Mouse (Mus musculus) layer of hippocampus, postnatal 36 days (tissue): ENCODE results near the gene Afdn. TPM values are rescaled to one million over a fixed set of nuclear protein-coding genes. Genes with fewer than 3 reads are reported as not detected.
"Not testable (repeated sequence)": the region's sequence is repeated elsewhere in the genome, so short reads cannot be mapped to it uniquely, and the experiment has no call there.

Experiments
- DNase-seq, 2 experiments: peaks; one replicate each; pipeline ENCODE4 v3.0.0; 2022
- total RNA-seq, 2 experiments: library from RNA; stranded (reverse); gene quantifications; 2 replicates each; pipeline ENCODE4 v1.2.3; 2021

Gene Afdn
- total RNA-seq, 2 experiments from 2014 or later, result 106 to 112 TPM

- DNase-seq, result no peak
Observed at GRCm38 (mm10) chr17:13883540-13883939, 123.2 kb downstream of the Afdn start.

GRCm38 (mm10) chr17:13889818-13890434 is 129.6 kb downstream of the Afdn start:
- DNase-seq, result no peak

DNA sequence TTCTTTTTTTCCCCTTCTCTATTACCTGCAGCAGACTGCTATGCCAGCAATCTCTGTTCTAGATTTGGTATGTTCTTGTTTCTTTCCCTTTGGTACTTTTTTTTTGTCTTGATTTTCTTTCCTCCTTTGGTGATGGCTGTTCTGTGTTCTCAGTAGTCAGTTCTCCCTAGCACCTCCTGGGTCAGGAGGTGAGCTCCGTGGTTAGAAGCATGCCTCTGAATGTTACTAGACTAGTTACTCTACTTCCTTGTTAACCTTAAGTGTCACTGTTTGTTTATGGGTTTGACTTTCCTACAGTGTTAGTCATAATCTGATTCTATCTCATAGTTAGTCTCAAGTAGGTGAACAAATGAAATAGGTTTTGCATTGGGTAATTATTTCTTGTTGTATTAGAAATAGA is 130.6 kb downstream of the Afdn start:
- no peak for DNase-seq

DNA sequence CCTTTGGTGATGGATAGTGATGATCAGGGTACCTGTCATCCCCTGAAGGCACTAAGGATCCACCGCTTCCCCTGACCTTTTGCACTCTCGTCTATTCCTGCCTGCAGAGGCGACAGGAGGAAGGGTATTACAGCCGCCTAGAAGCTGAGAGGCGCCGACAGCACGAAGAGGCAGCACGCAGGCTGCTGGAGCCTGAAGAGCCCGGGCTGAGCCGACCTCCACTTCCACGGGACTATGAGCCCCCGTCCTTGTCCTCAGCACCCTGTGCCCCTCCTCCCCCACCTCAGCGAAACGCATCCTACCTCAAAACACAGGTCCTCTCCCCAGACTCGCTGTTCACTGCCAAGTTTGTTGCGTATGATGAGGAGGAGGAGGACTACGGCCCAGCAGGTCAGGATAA is 138.5 kb downstream of the Afdn start:
- DNase-seq, result no peak

- DNase-seq, result no peak
Observed at GRCm38 (mm10) chr17:13899241-13899640, 138.9 kb downstream of the Afdn start.

DNA sequence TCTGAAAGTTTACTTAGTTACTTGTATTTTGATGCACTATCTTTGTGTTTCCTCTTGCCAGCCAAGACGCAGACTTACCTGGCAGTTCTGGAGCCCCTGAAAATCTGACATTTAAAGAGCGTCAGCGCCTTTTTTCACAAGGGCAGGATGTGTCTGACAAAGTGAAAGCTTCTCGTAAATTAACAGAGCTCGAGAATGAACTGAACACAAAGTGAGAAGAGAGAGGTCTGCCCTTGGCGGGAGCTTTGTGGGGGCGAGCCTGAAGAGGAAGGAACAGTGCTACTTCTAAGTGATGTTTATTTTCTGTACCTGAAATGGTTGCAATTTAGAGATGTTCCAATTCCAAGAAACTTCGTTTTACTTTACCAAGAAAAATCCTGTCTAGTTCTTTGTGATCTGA is 143.5 kb downstream of the Afdn start:
- no peak for DNase-seq

- no peak for DNase-seq
Observed at GRCm38 (mm10) chr17:13907082-13907481, 146.7 kb downstream of the Afdn start.

GRCm38 (mm10) chr17:13907681-13908080 is 147.3 kb downstream of the Afdn start:
- DNase-seq, result no peak

- no peak for DNase-seq
Observed at GRCm38 (mm10) chr17:13913951-13914350, 153.6 kb downstream of the Afdn start.

DNA sequence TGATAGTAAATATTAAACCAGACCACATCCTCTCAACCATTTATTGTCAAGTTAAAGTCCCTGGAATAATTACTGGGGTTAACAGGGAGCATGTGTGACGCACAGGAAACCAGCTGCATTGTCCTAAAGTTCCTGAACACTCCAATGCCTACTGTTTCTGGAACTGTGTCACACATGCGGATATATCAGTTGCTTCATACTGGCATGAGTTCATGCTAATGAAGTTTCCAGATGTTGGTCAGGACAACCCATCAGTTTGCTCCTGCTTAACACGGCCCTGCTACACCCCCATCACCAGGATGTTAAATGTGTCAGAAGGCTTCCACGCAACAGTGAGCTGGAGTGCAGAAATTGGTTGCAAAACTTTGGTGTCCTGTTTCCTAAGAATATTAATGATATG is 154.2 kb downstream of the Afdn start:
- DNase-seq, result no peak

DNA sequence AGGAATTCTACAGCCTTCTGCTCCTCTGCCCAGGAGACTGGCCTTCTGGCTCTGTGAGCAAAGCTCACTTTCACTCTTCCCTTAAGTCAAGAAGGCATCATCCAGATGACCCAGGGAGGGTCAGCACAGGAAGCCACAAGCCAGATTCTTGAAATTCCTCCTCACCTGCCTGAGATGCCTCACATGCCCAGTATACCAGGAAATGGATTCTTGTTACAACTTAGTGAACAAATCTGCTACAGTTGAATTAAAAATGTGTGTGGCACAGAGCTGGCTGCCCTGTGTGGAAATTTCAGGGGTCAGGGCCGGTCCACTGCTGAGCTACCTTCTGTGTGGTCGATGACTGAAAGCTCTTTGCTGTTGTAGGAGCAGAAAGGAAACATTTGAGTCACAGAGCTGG is 160.4 kb downstream of the Afdn start:
- DNase-seq, result no peak

- no peak for DNase-seq
Observed at GRCm38 (mm10) chr17:13923418-13923817, 163.1 kb downstream of the Afdn start.

DNA sequence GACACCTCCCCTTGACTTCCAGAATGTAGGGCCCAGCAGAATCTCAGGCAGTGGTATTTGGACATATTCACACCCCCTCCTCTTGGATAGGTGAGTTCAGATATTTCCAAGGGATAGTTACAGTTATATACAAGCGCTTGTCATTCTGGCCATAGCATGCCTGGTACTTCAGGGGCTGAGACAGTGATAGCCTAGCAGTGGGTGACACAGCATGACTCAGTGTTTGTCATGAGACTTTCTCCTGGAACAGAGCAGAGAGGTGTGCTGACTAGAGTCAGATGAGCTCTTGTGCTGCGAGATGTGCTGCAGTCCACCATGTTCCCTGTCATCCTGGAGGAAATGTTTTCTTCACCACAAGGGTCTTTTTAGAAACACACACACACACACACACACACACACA is 164.2 kb downstream of the Afdn start:
- DNase-seq, result no peak

DNA sequence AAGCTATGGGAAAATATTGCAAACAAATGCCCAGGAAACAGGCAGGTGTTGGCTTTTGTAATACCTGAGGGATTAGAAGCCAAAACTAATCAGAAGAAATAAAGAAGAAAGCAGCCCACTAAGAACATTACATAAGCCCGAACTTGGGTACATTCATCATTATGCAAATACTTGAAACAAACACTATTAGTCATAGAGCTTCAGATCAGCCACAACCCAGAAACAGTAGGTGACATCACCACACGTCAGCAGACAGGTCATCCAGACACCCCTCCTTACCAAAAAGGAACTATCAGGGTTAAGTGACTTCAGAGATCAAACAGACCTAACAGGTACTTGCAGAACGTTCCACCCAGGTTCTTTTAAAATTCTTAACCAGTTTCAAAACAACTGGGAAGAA is 165.6 kb downstream of the Afdn start:
- DNase-seq, result no peak

- no peak for DNase-seq
Observed at GRCm38 (mm10) chr17:13930421-13930820, 170.1 kb downstream of the Afdn start.

- not testable (repeated sequence) for DNase-seq
Observed at GRCm38 (mm10) chr17:13935364-13935763, 175.0 kb downstream of the Afdn start.

GRCm38 (mm10) chr17:13937787-13938186 is 177.4 kb downstream of the Afdn start:
- DNase-seq, result no peak

DNA sequence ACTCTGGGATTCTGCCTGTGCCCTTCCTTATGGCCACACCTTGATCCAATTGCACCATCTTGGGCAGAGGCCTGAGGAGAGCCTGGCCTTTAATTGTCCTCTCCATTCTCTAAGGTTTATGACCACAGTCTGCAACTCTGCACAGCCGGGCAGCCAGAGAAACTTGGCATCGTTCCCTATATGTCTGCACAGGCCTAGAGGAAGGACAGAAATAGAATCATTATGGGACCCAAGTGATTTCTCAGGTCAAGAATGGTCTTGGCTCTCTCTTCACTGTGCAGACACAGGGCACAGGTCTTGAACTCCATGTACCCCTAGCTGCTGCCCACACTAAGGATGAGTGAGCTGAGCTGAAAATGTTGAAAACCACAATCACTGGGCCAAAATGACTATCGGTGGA is 178.3 kb downstream of the Afdn start:
- no peak for DNase-seq

- not testable (repeated sequence) for DNase-seq
Observed at GRCm38 (mm10) chr17:13939231-13939630, 178.9 kb downstream of the Afdn start.

DNA sequence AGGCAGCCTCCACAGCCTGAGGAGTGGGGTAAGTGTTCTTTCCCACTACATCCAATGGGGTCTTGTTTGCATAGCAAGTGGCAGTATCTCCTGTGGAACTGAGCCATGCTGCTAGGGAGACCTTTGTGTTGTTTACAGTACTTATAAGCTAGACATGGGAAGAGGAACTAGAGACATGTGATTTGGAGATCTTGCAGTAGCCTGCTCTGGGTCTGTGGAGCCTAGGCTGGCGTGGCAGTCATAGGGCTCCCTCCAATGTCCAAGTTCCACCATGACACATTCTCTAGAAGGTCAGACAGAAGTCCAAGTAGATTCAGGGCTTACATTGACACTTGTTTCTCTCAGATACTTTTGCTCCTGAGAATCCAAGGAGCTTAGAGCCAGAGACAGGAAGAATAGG is 180.1 kb downstream of the Afdn start:
- no peak for DNase-seq

DNA sequence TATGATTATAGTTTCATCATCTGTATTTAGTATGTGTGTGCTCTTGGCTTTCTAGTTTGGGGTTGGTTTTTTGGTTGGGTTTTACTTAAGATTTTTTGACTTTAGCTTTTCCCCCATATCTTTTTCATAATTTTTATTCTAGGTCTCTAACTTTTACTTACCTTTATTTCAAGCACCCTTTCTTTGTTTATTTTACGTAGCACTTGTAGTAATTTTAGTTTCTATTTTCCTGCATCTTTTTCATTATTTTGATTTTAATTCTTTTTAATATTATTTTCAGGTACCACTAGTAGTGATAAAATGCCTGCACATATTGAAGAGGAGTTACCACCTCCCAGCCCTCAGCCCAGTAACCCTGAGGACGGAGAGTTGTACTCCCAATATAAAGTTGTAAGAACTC is 187.7 kb downstream of the Afdn start, which contains the start of gene Gm7168:
Gene Gm7168 (plus strand): TSS at position 301 of the 400 bp plus-strand sequence.
- DNase-seq, result not testable (repeated sequence)

GRCm38 (mm10) chr17:13951570-13951969 is 191.2 kb downstream of the Afdn start:
- DNase-seq, result not testable (repeated sequence)
